Mouse (Mus musculus): ENCODE data around the gene Prr23a2.

The Prr23a2 gene

DNA sequence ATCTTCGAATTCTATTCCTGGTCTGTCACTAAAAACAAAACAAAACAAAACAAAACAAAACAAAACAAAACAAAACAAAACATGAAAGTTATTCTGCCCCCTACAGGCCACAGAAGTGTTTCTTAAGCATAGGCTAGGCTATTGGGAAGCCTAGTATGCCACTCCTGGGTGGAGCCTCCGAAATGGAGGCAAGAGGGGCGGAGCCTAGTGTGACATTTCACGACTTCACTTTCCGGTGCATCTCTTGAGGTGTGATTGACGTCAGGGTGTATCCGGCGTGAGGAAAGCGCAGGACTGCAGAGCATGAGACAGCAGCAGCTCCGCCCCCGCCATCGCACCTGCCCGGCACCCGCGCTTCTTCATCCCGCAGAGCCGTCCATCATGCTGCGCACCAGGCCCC is at the start of gene Prr23a2:
Prr23a2 (plus strand) TSS at position 285 of the 400 bp plus-strand sequence.
- DNase-seq (ENCODE audit: low read depth, low spot score): no peak

DNA sequence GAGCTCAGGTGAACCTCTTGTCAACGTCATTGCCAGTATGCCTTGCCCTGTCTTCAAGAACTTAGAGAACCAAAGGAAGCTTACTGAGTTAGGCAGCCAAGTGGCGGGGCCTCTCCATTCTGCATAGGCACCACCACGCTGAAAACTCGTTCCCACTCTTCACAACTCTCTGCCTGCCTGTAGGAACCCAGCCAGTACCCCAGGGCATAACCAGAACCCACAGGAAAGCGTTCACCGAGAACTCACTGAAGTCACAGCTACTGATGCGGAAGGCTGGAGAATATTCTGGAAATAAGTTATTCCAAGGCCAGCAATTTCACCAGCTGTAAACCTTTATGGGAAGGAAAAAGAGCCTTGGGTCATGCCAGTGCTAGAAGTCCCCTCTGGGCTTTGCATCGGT is 48.7 kb upstream of the Prr23a2 start:
- DNase-seq (ENCODE audit: low read depth, low spot score): no peak

- DNase-seq (ENCODE audit: low read depth, low spot score): peak; percentile 20
Observed at GRCm38 (mm10) chr9:98809526-98809925, 46.8 kb upstream of the Prr23a2 start.

- no peak for DNase-seq (ENCODE audit: low read depth, low spot score)
Observed at GRCm38 (mm10) chr9:98816066-98816465, 40.2 kb upstream of the Prr23a2 start.

- DNase-seq (ENCODE audit: low read depth, low spot score): no peak
Observed at GRCm38 (mm10) chr9:98817592-98817991, 38.7 kb upstream of the Prr23a2 start.

DNA sequence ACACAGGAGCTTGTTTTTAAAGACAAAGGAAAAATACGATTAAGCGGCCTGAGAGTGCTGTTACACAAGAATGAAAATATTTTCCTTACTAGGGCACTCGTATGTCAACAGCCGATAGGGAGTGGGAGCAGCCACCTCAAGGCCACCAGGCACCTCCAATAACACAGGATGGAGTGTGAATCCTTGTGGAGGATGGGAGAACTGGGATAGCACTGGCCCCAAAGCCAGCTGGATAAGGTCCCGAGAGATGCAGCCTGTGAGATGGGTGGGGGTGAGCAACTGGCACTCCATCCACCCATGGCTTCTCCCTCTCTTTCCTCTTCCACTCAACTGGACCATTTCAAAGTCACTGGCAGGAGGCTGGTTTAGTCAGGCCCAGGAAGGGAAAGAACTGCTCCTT is 37.3 kb upstream of the Prr23a2 start:
- DNase-seq (ENCODE audit: low read depth, low spot score): no peak

DNA sequence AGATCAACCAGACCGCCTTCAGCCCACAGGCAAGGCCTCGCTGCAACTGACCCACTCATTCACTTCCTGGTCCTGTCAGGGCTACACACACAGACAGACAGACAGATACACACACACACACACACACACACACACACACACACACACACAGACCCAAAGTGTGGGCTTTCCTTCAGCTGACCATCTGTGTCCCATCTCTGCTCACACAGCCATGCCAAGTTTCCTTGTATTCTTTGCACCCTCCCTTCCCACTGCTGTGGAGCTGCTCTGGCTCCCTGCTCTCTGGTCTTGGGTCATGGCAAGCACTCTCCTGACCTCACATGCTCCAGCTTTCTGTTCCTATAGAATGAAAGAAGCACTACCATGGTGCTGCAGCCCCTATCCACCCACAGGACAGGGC is 36.8 kb upstream of the Prr23a2 start:
- DNase-seq (ENCODE audit: low read depth, low spot score): no peak

DNA sequence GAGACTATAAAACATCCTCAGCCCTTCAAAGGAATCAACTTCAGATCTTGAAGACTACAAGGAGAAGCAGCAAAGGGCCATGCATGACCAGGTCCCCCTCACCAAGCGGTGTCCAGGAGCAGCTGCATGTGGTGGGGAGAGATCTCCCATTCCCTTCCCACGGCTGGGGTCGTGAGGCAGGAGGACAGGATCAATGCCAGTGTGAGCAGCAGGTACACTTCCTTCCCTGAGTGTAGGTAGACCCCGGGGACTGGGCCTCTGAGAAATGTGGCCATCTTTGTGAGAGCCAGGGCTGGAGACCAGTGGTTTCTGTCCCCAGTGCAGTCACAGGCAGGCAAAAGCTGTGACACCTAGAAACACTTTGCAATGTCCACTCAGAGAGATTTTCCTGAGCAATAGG is 35.8 kb upstream of the Prr23a2 start:
- DNase-seq (ENCODE audit: low read depth, low spot score): no peak

DNA sequence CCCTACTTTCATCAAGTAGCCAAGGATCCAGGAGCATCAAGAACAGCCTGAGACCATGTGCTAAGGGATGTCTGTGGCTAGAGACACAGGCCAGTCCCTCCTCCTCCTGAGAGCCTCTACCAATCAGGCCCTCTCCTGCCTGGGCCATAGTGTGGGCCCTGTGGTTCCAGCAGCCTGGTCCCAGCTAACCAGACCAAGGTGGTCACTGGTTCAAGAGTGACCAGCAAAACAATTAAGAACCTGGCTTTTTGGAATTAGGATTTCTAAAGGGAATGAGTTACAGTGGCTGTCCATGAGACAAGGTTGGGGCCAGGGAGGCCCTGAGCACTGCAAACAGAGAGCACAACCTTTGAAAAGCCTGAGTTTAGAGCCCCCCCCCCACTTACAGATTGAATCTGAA is 35.2 kb upstream of the Prr23a2 start:
- DNase-seq (ENCODE audit: low read depth, low spot score): no peak

GRCm38 (mm10) chr9:98823805-98824204 is 32.5 kb upstream of the Prr23a2 start:
- DNase-seq (ENCODE audit: low read depth, low spot score): no peak

- no peak for DNase-seq (ENCODE audit: low read depth, low spot score)
Observed at GRCm38 (mm10) chr9:98829508-98829907, 26.8 kb upstream of the Prr23a2 start.

DNA sequence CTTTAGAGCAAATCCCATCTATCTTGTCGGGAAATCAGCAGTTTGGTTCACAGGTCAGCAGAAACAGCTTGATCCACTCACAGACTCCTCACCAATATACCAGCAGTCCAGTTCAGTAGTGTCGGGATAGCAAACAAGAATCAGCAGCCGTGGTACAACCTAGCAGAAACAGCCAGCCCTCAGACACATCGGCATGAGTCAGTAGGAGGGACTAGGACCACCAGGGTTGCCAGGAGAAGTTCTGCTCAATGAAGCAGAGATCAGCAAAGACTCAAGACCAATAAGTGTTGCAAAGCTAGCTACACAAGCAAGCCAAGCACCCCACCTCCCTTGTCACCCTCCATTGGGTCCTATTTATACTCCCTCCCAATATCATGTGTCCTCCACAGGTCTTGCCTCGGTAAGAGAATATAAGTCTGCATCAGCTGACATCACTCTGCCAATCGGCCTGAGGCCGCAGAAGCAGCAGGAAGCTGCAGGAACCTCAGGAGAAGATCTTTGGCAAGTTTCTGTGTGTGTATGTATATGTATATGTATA is 18.7 kb upstream of the Prr23a2 start:
- no peak for DNase-seq (ENCODE audit: low read depth, low spot score)

DNA sequence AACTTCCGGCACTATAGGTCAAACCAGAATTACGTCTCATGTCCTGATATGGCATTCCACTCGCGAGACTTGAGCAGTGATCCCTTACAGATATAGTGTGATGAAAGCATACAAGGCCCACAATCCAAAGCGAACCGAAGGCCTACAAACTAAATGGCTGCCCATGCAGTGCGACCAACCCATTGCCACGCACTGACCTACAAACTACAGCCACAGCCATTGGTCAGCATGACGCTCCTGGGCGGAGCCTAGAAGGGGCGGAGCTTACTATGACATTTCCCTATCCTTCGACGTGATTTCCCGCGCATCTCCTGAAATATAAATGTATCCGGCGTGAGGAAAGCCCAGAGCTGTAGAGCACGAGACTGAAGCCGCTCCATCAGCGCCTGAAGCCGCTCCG is 14.2 kb upstream of the Prr23a2 start, which contains the start of gene Prr23a1:
Prr23a1 (plus strand) TSS at position 387 of the 400 bp plus-strand sequence.
- no peak for DNase-seq (ENCODE audit: low read depth, low spot score)

DNA sequence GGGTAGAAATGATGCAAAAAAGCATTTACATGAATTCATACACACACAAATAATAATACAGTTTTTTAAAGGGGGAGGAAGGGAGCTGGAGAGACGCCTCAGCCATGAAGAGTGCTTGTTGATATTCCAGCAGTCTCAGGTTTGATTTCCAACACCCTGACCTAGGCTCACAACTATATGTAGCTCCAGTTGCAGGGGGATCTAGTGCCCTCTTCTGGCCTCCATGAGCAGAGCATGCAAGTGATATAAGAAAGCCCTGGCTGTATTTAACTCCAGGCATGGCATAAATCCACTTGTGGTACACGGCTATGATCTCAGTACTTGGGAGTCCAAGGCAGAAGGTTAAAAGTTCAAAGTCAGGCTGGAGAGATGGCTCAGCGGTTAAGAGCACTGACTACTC is 7.2 kb downstream of the Prr23a2 start:
- no peak for DNase-seq (ENCODE audit: low read depth, low spot score)

DNA sequence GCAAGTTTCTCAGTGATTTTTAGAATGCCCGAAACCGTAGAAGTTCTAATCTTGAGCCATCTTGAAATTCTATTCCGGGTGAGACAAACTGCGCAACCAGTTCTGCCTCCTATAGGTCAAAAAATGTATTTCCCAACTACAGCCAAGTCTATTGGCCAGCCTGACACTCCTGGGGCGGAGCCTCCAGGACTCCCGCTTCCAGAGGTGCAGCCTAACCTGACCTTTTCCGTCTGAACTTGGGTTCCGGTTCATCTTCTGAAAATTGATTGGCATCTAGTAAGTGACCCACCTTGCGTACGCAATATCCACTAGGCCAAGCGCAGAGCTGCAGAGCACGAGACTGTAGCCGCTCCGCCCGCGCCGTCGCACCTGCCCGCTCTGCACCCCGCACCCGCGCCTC is 8.3 kb downstream of the Prr23a2 start, which contains the start of gene Prr23a3:
Prr23a3 (plus strand) TSS at position 197 of the 400 bp plus-strand sequence.
- no peak for DNase-seq (ENCODE audit: low read depth, low spot score)

DNA sequence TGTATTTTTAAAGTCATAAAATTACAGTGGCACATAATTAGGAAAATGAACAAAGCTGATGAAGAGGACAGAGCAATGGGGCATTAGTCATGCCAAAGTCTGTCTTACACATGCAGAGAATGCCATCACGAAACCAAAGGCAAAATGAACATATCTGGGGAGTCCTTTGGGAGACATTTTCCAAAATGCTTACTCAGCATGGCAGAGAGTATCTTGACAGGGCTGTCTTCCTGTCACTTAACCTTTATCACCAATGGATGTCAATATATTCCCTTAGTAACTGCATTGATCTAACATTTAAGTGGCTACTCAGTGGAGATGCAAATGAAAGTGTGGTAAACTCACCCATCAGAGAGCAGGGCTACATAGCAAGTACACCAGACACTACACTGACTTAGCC is 45.2 kb downstream of the Prr23a2 start:
- DNase-seq (ENCODE audit: low read depth, low spot score): no peak

DNA sequence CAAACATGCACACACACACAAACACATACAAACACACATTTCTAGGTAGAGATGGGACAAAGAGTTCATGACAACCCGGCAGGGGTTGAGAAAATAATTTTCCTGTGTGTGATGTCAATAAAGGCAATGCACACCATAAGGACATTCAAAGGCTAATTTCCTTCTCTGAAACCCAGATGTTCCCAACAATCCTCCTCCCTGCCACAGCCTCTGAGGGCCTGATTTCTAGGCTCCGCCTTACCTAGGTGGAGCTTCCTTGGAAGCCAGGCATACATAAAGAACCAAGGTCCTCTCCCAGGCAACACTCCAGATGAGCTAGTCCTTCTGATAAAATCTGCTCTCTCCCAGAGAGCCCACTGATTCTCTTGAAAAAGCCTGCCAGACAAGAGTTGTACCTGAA is 46.5 kb downstream of the Prr23a2 start, which contains the start of gene 7420426K07Rik:
7420426K07Rik (plus strand) TSS at position 301 of the 400 bp plus-strand sequence.
- no peak for DNase-seq (ENCODE audit: low read depth, low spot score)

Data from retina, postnatal 7 days (tissue).